Mouse (Mus musculus) embryonic stem cell, embryonic (primary cell): ENCODE data around the gene Gm20388.

Source experiments
- CTCF ChIA-PET, 4 experiments: fragments of 300-600 bp in 2 of 4; fragments of 350-600 bp in 2 of 4; sonication (Branson Sonifier 250); formaldehyde crosslinking; loops; one replicate each; lab custom pipeline; 2022; ENCODE audit warnings: inconsistent platforms in 2 of 4; lab: Charles Lee
- POLR2A ChIA-PET, 4 experiments: fragments of 300-600 bp in 2 of 4; fragments of 350-600 bp in 2 of 4; sonication (Branson Sonifier 250); formaldehyde crosslinking; loops; one replicate each; lab custom pipeline; 2022; ENCODE audit warnings: antibody characterized with exemption in 4 of 4, inconsistent platforms in 1 of 4; lab: Charles Lee

The Gm20388 gene

GRCm38 (mm10) chr8:120543416-120544055 lies 632.9 kb downstream of the Gm20388 start:
- POLR2A ChIA-PET, result interaction anchor here in 3 of 4 experiments (0.6 to 1.4 kb wide), 10 partner anchors 9 to 192 kb away, joined by 3 to 5 read pairs (median 3); no protein-coding TSS in a partner anchor

GRCm38 (mm10) chr8:120544155-120544554 lies 633.5 kb downstream of the Gm20388 start:
- POLR2A ChIA-PET, result interaction anchor here in 3 of 4 experiments (0.7 to 1.4 kb wide), 5 partner anchors 9 to 140 kb away, joined by 3 to 4 read pairs (median 3); no protein-coding TSS in a partner anchor

More at GRCm38 (mm10) chr8:120543416-120544055, 632.9 kb downstream of the Gm20388 start:
- CTCF ChIA-PET, result interaction anchor here in 3 of 4 experiments (0.5 to 1.1 kb wide), 7 partner anchors 25 to 297 kb away, joined by 3 to 7 read pairs (median 3); no protein-coding TSS in a partner anchor

GRCm38 (mm10) chr8:120547562-120547961 lies 636.9 kb downstream of the Gm20388 start:
- ChIA-PET POLR2A (interaction anchor here in 3 of 4 experiments (0.6 to 1.4 kb wide), 3 partner anchors 13 to 22 kb away, joined by 3 read pairs; no protein-coding TSS in a partner anchor), CTCF (no interaction called here)

More at GRCm38 (mm10) chr8:120544155-120544554, 633.5 kb downstream of the Gm20388 start:
- CTCF ChIA-PET, result interaction anchor here in 2 of 4 experiments (0.5 to 0.6 kb wide), 2 partner anchors 75 to 140 kb away, joined by 3 read pairs; no protein-coding TSS in a partner anchor

GRCm38 (mm10) chr8:120548313-120548761 lies 637.7 kb downstream of the Gm20388 start:
- ChIA-PET CTCF (interaction anchor here in 1 of 4 experiments (1.2 kb wide), 1 partner anchor 144 kb away, joined by 3 read pairs; no protein-coding TSS in a partner anchor), POLR2A (interaction anchor here in 2 of 4 experiments (0.5 to 2.4 kb wide), 3 partner anchors 9 to 1032 kb away, joined by 3 to 10 read pairs (median 4); no protein-coding TSS in a partner anchor)

- ChIA-PET CTCF (interaction anchor here in 3 of 4 experiments (1.2 to 5.2 kb wide), 5 partner anchors 12 to 184 kb away, joined by 3 to 34 read pairs (median 3); no protein-coding TSS in a partner anchor), POLR2A (interaction anchor here in 2 of 4 experiments (0.5 to 2.4 kb wide), 4 partner anchors 8 to 17 kb away, joined by 3 to 10 read pairs (median 3); no protein-coding TSS in a partner anchor)
These were observed 638.8 kb downstream of the Gm20388 start for GRCm38 (mm10) chr8:120549321-120549921.

GRCm38 (mm10) chr8:120549922-120550321 lies 639.3 kb downstream of the Gm20388 start:
- CTCF ChIA-PET, result interaction anchor here (0.6 to 5.2 kb wide), 11 partner anchors 11 to 265 kb away, joined by 3 to 34 read pairs (median 3); no protein-coding TSS in a partner anchor
- POLR2A ChIA-PET, result interaction anchor here in 3 of 4 experiments (0.6 to 2.4 kb wide), 5 partner anchors 11 to 290 kb away, joined by 3 to 12 read pairs (median 4); no protein-coding TSS in a partner anchor

- POLR2A ChIA-PET, result interaction anchor here in 3 of 4 experiments (0.6 to 2.4 kb wide), 8 partner anchors 11 to 289 kb away, joined by 3 to 12 read pairs (median 4); no protein-coding TSS in a partner anchor
- CTCF ChIA-PET, result interaction anchor here (0.6 to 5.2 kb wide), 15 partner anchors 11 to 1555 kb away, joined by 3 to 34 read pairs (median 3); no protein-coding TSS in a partner anchor
These were observed 639.8 kb downstream of the Gm20388 start for GRCm38 (mm10) chr8:120550430-120550829.

GRCm38 (mm10) chr8:120550937-120551676 lies 640.5 kb downstream of the Gm20388 start:
- ChIA-PET POLR2A (interaction anchor here in 3 of 4 experiments (0.6 to 2.3 kb wide), 9 partner anchors 9 to 76 kb away, joined by 3 to 12 read pairs (median 4); no protein-coding TSS in a partner anchor), CTCF (interaction anchor here (0.6 to 5.2 kb wide), 13 partner anchors 11 to 1554 kb away, joined by 3 to 34 read pairs (median 3); no protein-coding TSS in a partner anchor)

GRCm38 (mm10) chr8:120551677-120551980 lies 641.0 kb downstream of the Gm20388 start:
- ChIA-PET CTCF (interaction anchor here in 3 of 4 experiments (0.6 to 5.2 kb wide), 8 partner anchors 10 to 229 kb away, joined by 3 to 34 read pairs (median 4); no protein-coding TSS in a partner anchor), POLR2A (interaction anchor here in 3 of 4 experiments (0.6 to 2.3 kb wide), 8 partner anchors 9 to 76 kb away, joined by 3 to 12 read pairs (median 4); no protein-coding TSS in a partner anchor)

- ChIA-PET CTCF (interaction anchor here in 3 of 4 experiments (0.5 to 5.2 kb wide), 9 partner anchors 10 to 225 kb away, joined by 3 to 34 read pairs (median 4); no protein-coding TSS in a partner anchor), POLR2A (interaction anchor here in 2 of 4 experiments (1.1 to 2.2 kb wide), 6 partner anchors 9 to 27 kb away, joined by 3 to 8 read pairs (median 5); no protein-coding TSS in a partner anchor)
These were observed 641.9 kb downstream of the Gm20388 start for GRCm38 (mm10) chr8:120552509-120552908.

GRCm38 (mm10) chr8:120553441-120554123 lies 642.9 kb downstream of the Gm20388 start:
- POLR2A ChIA-PET, result interaction anchor here in 3 of 4 experiments (0.6 to 2.2 kb wide), 13 partner anchors 10 to 149 kb away, joined by 3 to 8 read pairs (median 3); partner anchors contain the start of gene Gins2 (in 1 of the 3)
- CTCF ChIA-PET, result interaction anchor here in 3 of 4 experiments (0.6 to 5.2 kb wide), 7 partner anchors 9 to 412 kb away, joined by 3 to 34 read pairs (median 3); no protein-coding TSS in a partner anchor

GRCm38 (mm10) chr8:120554466-120555039 lies 643.9 kb downstream of the Gm20388 start:
- CTCF ChIA-PET, result interaction anchor here (0.6 to 5.2 kb wide), 12 partner anchors 8 to 228 kb away, joined by 3 to 34 read pairs (median 3); no protein-coding TSS in a partner anchor

GRCm38 (mm10) chr8:120556198-120556892 lies 645.7 kb downstream of the Gm20388 start:
- CTCF ChIA-PET, result interaction anchor here in 3 of 4 experiments (0.5 to 1.3 kb wide), 7 partner anchors 12 to 255 kb away, joined by 3 to 8 read pairs (median 4); no protein-coding TSS in a partner anchor

More at GRCm38 (mm10) chr8:120554466-120555039, 643.9 kb downstream of the Gm20388 start:
- POLR2A ChIA-PET, result interaction anchor here in 3 of 4 experiments (0.6 to 1.9 kb wide), 8 partner anchors 9 to 150 kb away, joined by 3 to 6 read pairs (median 3); no protein-coding TSS in a partner anchor

GRCm38 (mm10) chr8:120557170-120557965 lies 646.7 kb downstream of the Gm20388 start:
- ChIA-PET CTCF (interaction anchor here (0.6 to 1.6 kb wide), 15 partner anchors 12 to 1045 kb away, joined by 3 to 17 read pairs (median 4); no protein-coding TSS in a partner anchor), POLR2A (interaction anchor here (0.5 to 1.4 kb wide), 15 partner anchors 8 to 1299 kb away, joined by 3 to 6 read pairs (median 3); partner anchors contain the start of gene Gins2 (in 1 of the 4))

More at GRCm38 (mm10) chr8:120556198-120556892, 645.7 kb downstream of the Gm20388 start:
- POLR2A ChIA-PET, result interaction anchor here in 3 of 4 experiments (0.5 to 1.4 kb wide), 11 partner anchors 9 to 218 kb away, joined by 3 to 6 read pairs (median 3); no protein-coding TSS in a partner anchor
